Mouse (Mus musculus) CH12.LX (cell line): ENCODE results near the gene Glis1. TPM values are rescaled to one million over a fixed set of nuclear protein-coding genes. Genes with fewer than 3 reads are reported as not detected.

ENCODE experiments used
- DNase-seq: peaks from one replicate; pipeline ENCODE4 v3.0.0-alpha.2; 2013; ENCODE audit errors: extremely low read depth
- H3K27ac ChIP-seq: 2 replicates; pipeline ENCODE4 v1.5.1; 2012; ENCODE audit warnings: low read depth, mild to moderate bottlenecking, control low read depth, moderate library complexity; ENCODE audit not compliant: insufficient read depth
- H3K27me3 ChIP-seq: replicated peaks from 2 replicates; pipeline ENCODE3; 2012; ENCODE audit warnings: inconsistent platforms
- H3K36me3 ChIP-seq, 2 experiments: replicated peaks in 1 of 2; 2 replicates each; pipeline versions ENCODE3 to v1.6.1; 2012; ENCODE audit warnings: inconsistent platforms in 1 of 2, low read length in 1 of 2, mild to moderate bottlenecking in 1 of 2, mixed read lengths in 1 of 2, moderate library complexity in 1 of 2; ENCODE audit not compliant: control insufficient read depth in 1 of 2, insufficient read depth in 1 of 2
- H3K4me1 ChIP-seq, 2 experiments: 2 replicates each; pipeline ENCODE4 v1.6.1; 2012; ENCODE audit warnings: inconsistent platforms in 1 of 2, moderate library complexity in 1 of 2; ENCODE audit not compliant: insufficient read depth in 2 of 2, control insufficient read depth in 1 of 2
- H3K4me2 ChIP-seq: 2 replicates; pipeline ENCODE4 v1.6.1; 2012; ENCODE audit warnings: low read depth, mild to moderate bottlenecking, control low read depth; ENCODE audit not compliant: poor library complexity, insufficient read depth, severe bottlenecking
- H3K4me3 ChIP-seq, 3 experiments: fragments of 150-350 bp in 1 of 3; sonication (generic) in 1 of 3; replicated peaks in 1 of 3; 2 replicates each; pipeline versions ENCODE3 to v1.5.1; 2011 to 2012; ENCODE audit warnings: low read depth in 2 of 3, low read length in 2 of 3, mild to moderate bottlenecking in 2 of 3, moderate library complexity in 2 of 3, control low read depth in 1 of 3, improper control_type of control experiment in 1 of 3, inconsistent platforms in 1 of 3, mixed read lengths in 1 of 3; ENCODE audit not compliant: poor library complexity in 1 of 3
- H3K79me2 ChIP-seq: replicated peaks from 2 replicates; pipeline ENCODE4 v1.6.1; 2012; ENCODE audit warnings: mild to moderate bottlenecking, moderate library complexity; ENCODE audit not compliant: control insufficient read depth, poor library complexity, insufficient read depth, severe bottlenecking; ENCODE audit errors: extremely low read depth
- H3K9ac ChIP-seq: 2 replicates; pipeline ENCODE4 v1.6.1; 2012; ENCODE audit warnings: low read depth, mild to moderate bottlenecking, control low read depth, moderate library complexity; ENCODE audit not compliant: insufficient read depth
- H3K9me3 ChIP-seq: replicated peaks from 2 replicates; pipeline ENCODE3; 2012; ENCODE audit warnings: low read length, inconsistent platforms, mixed read lengths
- ETS1 ChIP-seq: conservative IDR thresholded peaks from 2 replicates; pipeline ENCODE4 v1.6.1; 2012; ENCODE audit warnings: low read depth, mild to moderate bottlenecking, inconsistent platforms, low read length, improper control_type of control experiment, moderate library complexity
- HCFC1 ChIP-seq: IDR thresholded peaks from 2 replicates; pipeline ENCODE4 v1.6.1; 2012; ENCODE audit warnings: low read depth, mild to moderate bottlenecking, inconsistent platforms, low read length, improper control_type of control experiment
- JUND ChIP-seq: conservative IDR thresholded peaks from 2 replicates; pipeline ENCODE4 v1.6.1; 2011; ENCODE audit warnings: low read depth, low read length, improper control_type of control experiment
- MAFK ChIP-seq: IDR thresholded peaks from 2 replicates; pipeline ENCODE4 v1.6.1; 2011; ENCODE audit warnings: low read length, improper control_type of control experiment; ENCODE audit not compliant: insufficient replicate concordance
- MXI1 ChIP-seq: IDR thresholded peaks from 2 replicates; pipeline ENCODE4 v1.6.1; 2011; ENCODE audit warnings: mild to moderate bottlenecking, low read depth, low read length, improper control_type of control experiment
- MYC ChIP-seq: IDR thresholded peaks from 2 replicates; pipeline ENCODE4 v1.6.1; 2011; ENCODE audit warnings: low read depth, mild to moderate bottlenecking, improper control_type of control experiment, low read length
- NELFE ChIP-seq: IDR thresholded peaks from 2 replicates; pipeline ENCODE4 v1.6.1; 2011; ENCODE audit warnings: low read depth, low read length, improper control_type of control experiment
- NRF1 ChIP-seq: IDR thresholded peaks from 2 replicates; pipeline ENCODE4 v1.6.1; 2014; ENCODE audit warnings: low read depth, mild to moderate bottlenecking, inconsistent platforms, low read length, improper control_type of control experiment, moderate library complexity
- PAX5 ChIP-seq: IDR thresholded peaks from 2 replicates; pipeline ENCODE4 v1.6.1; 2012; ENCODE audit warnings: low read length, inconsistent platforms, mixed read lengths
- RCOR1 ChIP-seq: conservative IDR thresholded peaks from 2 replicates; pipeline ENCODE4 v1.6.1; 2012; ENCODE audit warnings: low read depth, mild to moderate bottlenecking, inconsistent platforms, low read length, improper control_type of control experiment
- SIN3A ChIP-seq: IDR thresholded peaks from 2 replicates; pipeline ENCODE4 v1.6.1; 2012; ENCODE audit warnings: low read length, improper control_type of control experiment, inconsistent platforms
- SMC3 ChIP-seq: IDR thresholded peaks from 2 replicates; pipeline ENCODE4 v1.6.1; 2011; ENCODE audit warnings: low read depth, low read length, improper control_type of control experiment
- TBP ChIP-seq: conservative IDR thresholded peaks from 2 replicates; pipeline ENCODE4 v1.6.1; 2011; ENCODE audit warnings: low read depth, low read length, improper control_type of control experiment
- TCF12 ChIP-seq: IDR thresholded peaks from 2 replicates; pipeline ENCODE4 v1.6.1; 2014; ENCODE audit warnings: low read depth, mild to moderate bottlenecking, inconsistent platforms, low read length, improper control_type of control experiment
- USF1 ChIP-seq: IDR thresholded peaks from 2 replicates; pipeline ENCODE4 v1.6.1; 2014; ENCODE audit warnings: low read depth, mild to moderate bottlenecking, inconsistent platforms, low read length, improper control_type of control experiment
- USF2 ChIP-seq: conservative IDR thresholded peaks from 2 replicates; pipeline ENCODE4 v1.6.1; 2011; ENCODE audit warnings: low read depth, low read length, improper control_type of control experiment
- ZC3H11A ChIP-seq: IDR thresholded peaks from 2 replicates; pipeline ENCODE4 v1.6.1; 2012; ENCODE audit warnings: low read depth, mild to moderate bottlenecking, inconsistent platforms, low read length, improper control_type of control experiment
- ZMIZ1 ChIP-seq: IDR thresholded peaks from 2 replicates; pipeline ENCODE4 v1.6.1; 2012; ENCODE audit warnings: low read depth, mild to moderate bottlenecking, inconsistent platforms, low read length, improper control_type of control experiment
- dilution Hi-C: fragments of 300-500 bp; cut with MboI; formaldehyde crosslinking; loops from 2 replicates; pipeline ENCODE4 v1.14.3; 2020; ENCODE audit warnings: low sequenced_read_pairs; ENCODE audit not compliant: extremely low pct_unique_long_range_greater_than_20kb, extremely low pct_ligation_motif_present
- in situ Hi-C: fragments of 300-500 bp; cut with MboI; formaldehyde crosslinking; loops from 3 replicates; pipeline ENCODE4 v1.14.3; 2019; ENCODE audit warnings: low sequenced_read_pairs, low pct_ligation_motif_present, low pct_unique_long_range_greater_than_20kb, mixed read lengths
- polyA plus RNA-seq: library from polyadenylated mRNA; unstranded; fragments of >175 nt; gene quantifications from 2 replicates; pipeline ENCODE4 v1.2.1, GENCODE M21; 2012; ENCODE audit warnings: low read depth; ENCODE audit not compliant: insufficient read length
- total RNA-seq, 2 experiments: library from RNA; depleted of rRNA; stranded (reverse); fragments of 300-350 nt in 1 of 2; fragments of >200 nt in 1 of 2; gene quantifications; 2 replicates each; pipeline ENCODE4 v1.2.3; 2012 to 2014

Gene Glis1
- total and polyA plus RNA-seq, 3 experiments = 0.08 to 2.2 (median 0.17) TPM

GRCm38 (mm10) chr4:107586391-107586790 lies 152.0 kb downstream of the Glis1 start:
- no peak overlapping the region for H3K4me3 ChIP-seq
- H3K36me3 ChIP-seq = no peaks in the 10 kb centered on the region
- H3K4me1 ChIP-seq = no peaks in the 10 kb centered on the region
- no peak overlapping the region for H3K4me2 ChIP-seq
- peaks cover 2% of the 10 kb centered on the region for H3K27me3 ChIP-seq
- dilution Hi-C loops = no loop called here
- H3K27ac ChIP-seq = no peak overlapping the region
- H3K9ac ChIP-seq = no peak overlapping the region
- in situ Hi-C loops = no loop called here
- no peaks in the 10 kb centered on the region for H3K9me3 ChIP-seq
- no peak for TF ChIP-seq SIN3A
- TF ChIP-seq MXI1 = no peak
- no peak for TF ChIP-seq NELFE
- no peak for TF ChIP-seq USF2
- TF ChIP-seq ZC3H11A = no peak
- TF ChIP-seq USF1 = no peak
- no peak for TF ChIP-seq MYC
- no peak for TF ChIP-seq ZMIZ1
- no peak for TF ChIP-seq TCF12
- TF ChIP-seq PAX5 = no peak
- TF ChIP-seq ETS1 = no peak
- TF ChIP-seq RCOR1 = no peak
- TF ChIP-seq JUND = no peak
- no peak for TF ChIP-seq SMC3
- no peak for TF ChIP-seq MAFK
- H3K79me2 ChIP-seq = no peaks in the 10 kb centered on the region
- no peak for DNase-seq

GRCm38 (mm10) chr4:107588637-107589036 lies 154.2 kb downstream of the Glis1 start:
- H3K4me1 ChIP-seq = no peaks in the 10 kb centered on the region
- no peak overlapping the region for H3K4me3 ChIP-seq
- no peaks in the 10 kb centered on the region for H3K27me3 ChIP-seq
- dilution Hi-C loops (no loop called here), in situ Hi-C loops (no loop called here)
- no peaks in the 10 kb centered on the region for H3K79me2 ChIP-seq
- no peaks in the 10 kb centered on the region for H3K36me3 ChIP-seq
- no peak overlapping the region for H3K4me2 ChIP-seq
- H3K9me3 ChIP-seq = no peaks in the 10 kb centered on the region
- DNase-seq = no peak
- TF ChIP-seq TBP (no peak), USF1 (no peak), HCFC1 (no peak), NRF1 (no peak)
- H3K27ac ChIP-seq = no peak overlapping the region
- no peak overlapping the region for H3K9ac ChIP-seq
